Mouse (Mus musculus): Measurements from ENCODE around the gene Mccc2. TPM values are rescaled to one million over a fixed set of nuclear protein-coding genes. Genes with fewer than 3 reads are reported as not detected.

The Mccc2 gene
- 23.7 and 26.5 TPM in 2 replicates for polyA plus RNA-seq (2012; rRNA removed)

DNA sequence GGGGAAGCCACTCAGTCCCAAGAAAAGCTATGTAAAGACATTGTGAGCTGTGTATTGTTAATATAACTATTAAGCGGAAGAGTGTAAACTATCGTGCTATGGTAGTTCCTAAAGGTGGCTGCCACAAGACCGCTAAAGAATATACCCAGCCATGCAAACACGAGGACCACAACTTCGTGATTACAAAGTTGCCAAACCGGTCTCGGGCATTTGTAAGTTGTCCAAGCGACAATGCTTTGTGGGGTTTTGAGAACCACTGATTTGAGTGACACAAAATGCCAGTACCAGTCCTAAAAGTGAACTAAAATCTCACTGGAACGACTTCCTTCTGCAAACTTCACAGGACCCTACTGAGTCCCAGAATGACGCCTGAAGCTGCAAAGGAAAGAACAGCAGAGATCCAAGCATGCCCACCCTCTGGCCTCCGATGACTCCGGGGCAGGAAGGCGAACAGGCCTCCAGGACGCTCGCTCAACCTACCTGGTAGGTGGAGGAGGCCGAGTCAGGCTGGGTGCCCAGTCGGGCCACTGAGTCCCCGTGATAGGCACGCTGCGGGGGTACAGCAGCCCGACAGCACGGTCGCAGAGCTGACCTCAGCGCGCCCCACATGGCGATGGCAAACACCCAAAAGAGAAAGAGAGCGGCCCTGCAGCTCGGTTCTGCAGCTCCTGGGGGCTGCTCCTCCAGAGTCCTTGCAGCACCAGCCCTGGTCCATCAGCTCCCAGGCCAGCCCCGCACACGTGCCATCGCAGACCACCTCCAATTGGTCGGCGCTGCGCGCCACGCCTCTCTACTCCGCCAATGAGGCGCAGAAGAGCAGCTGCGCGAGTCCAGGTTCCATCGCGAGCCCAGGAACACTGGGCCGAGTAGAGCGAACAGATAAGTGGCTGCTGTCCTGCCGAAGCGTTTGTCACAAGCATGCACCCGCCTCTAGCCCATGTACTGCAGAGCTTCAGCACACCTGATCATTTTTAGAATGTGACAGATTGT is at the start of gene Mccc2:
TSS of gene Mccc2 (minus strand) at position 734 of the 990 bp plus-strand sequence.

DNA sequence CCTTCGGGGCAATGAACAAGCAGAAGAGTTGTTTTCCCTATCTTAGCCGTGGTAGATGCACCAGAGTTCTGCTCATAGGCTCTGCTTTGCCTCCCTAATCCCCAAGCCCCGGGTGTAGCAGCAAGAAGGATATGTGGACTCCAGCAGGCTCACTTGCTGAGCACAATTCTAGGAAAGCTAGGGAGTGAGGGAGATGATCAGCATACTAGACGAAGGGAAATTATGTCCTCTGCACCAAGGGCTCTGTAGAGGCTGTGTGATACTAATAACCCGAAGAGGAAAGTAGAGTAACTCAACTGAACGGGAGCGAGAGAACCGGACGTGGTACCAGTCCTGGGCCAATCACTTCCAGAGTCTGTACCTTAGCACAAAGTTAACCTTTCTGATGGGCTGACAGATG is 114.5 kb downstream of the Mccc2 start, which contains the start of gene Cartpt:
TSS of gene Cartpt (minus strand) at position 127 of the 400 bp plus-strand sequence.

Other genes starting within 250 kb of the Mccc2 start
- gene Cartpt, start 114.5 kb downstream of the Mccc2 start, polyA plus RNA-seq (2012; rRNA removed), result 0.15 TPM in 1 of 2 replicates, not detected in the other
- gene Bdp1, start 88.4 kb upstream of the Mccc2 start, polyA plus RNA-seq (2012; rRNA removed), result 1.6 and 1.8 TPM in 2 replicates
- gene Serf1, start 92.4 kb upstream of the Mccc2 start, polyA plus RNA-seq (2012; rRNA removed), result 6.7 and 20.3 TPM in 2 replicates
- gene Smn1, start 109.2 kb upstream of the Mccc2 start, polyA plus RNA-seq (2012; rRNA removed), result 15.4 and 16.0 TPM in 2 replicates
- gene Naip2, start 186.5 kb upstream of the Mccc2 start, polyA plus RNA-seq (2012; rRNA removed), result 0.85 and 0.98 TPM in 2 replicates
- gene Naip5, start 230.7 kb upstream of the Mccc2 start, polyA plus RNA-seq (2012; rRNA removed), result 4.2 and 4.8 TPM in 2 replicates